Mouse (Mus musculus) C2C12 (cell line): ENCODE results near the gene Angptl1. TPM values are rescaled to one million over a fixed set of nuclear protein-coding genes. Genes with fewer than 3 reads are reported as not detected.

Source experiments
- H3K27me3 ChIP-seq: one replicate; pipeline ENCODE4 v1.6.1; 2011; ENCODE audit not compliant: control insufficient read depth, insufficient read depth, insufficient read length
- H3K36me3 ChIP-seq: one replicate; pipeline ENCODE4 v1.6.1; 2011; ENCODE audit not compliant: control insufficient read depth, insufficient read depth
- H3K4me3 ChIP-seq: one replicate; pipeline ENCODE4 v1.5.1; 2011; ENCODE audit warnings: mild to moderate bottlenecking, control low read depth; ENCODE audit not compliant: poor library complexity, insufficient read depth, severe bottlenecking
- H3K79me2 ChIP-seq: one replicate; pipeline ENCODE4 v1.6.1; 2011; ENCODE audit not compliant: control insufficient read depth, insufficient read depth
- H3K79me3 ChIP-seq: one replicate; pipeline ENCODE4 v1.6.1; 2011; ENCODE audit warnings: low read depth, control low read depth
- H3ac ChIP-seq: one replicate; pipeline ENCODE3; 2011; ENCODE audit warnings: low read depth; ENCODE audit not compliant: control insufficient read depth, insufficient read length
- CEBPB ChIP-seq: IDR thresholded peaks from one replicate; pipeline ENCODE4 v1.6.1; 2011; ENCODE audit warnings: low read depth, mild to moderate bottlenecking, control low read depth, moderate library complexity
- CTCF ChIP-seq: IDR thresholded peaks from one replicate; pipeline ENCODE4 v1.5.1; 2011; ENCODE audit not compliant: control insufficient read depth, insufficient read depth, insufficient read length
- FOSL1 ChIP-seq: IDR thresholded peaks from one replicate; pipeline ENCODE4 v1.8.0; 2011; ENCODE audit warnings: mild to moderate bottlenecking, low read length; ENCODE audit not compliant: poor library complexity, insufficient read depth, severe bottlenecking
- MAX ChIP-seq: IDR thresholded peaks from one replicate; pipeline ENCODE4 v1.6.1; 2011; ENCODE audit warnings: mild to moderate bottlenecking, control low read depth
- MYOD1 ChIP-seq: IDR thresholded peaks from one replicate; pipeline ENCODE4 v1.6.1; 2011; ENCODE audit warnings: low read depth; ENCODE audit not compliant: control insufficient read depth, insufficient read length
- MYOG ChIP-seq: IDR thresholded peaks from one replicate; pipeline ENCODE4 v1.6.1; 2011; ENCODE audit not compliant: control insufficient read depth, insufficient read length; ENCODE audit errors: extremely low read depth
- USF1 ChIP-seq: IDR thresholded peaks from one replicate; pipeline ENCODE4 v1.6.1; 2011; ENCODE audit warnings: low read depth, mild to moderate bottlenecking, control low read depth, moderate library complexity
- polyA plus RNA-seq: library from polyadenylated mRNA; unstranded; fragments of >200 nt; fragmentation: generic; extraction: Trizol; gene quantifications from one replicate; pipeline ENCODE4 v1.2.1, GENCODE M21; 2012; ENCODE audit warnings: missing spikeins

The Angptl1 gene
- polyA plus RNA-seq, 1 experiment = 0.02 TPM

DNA sequence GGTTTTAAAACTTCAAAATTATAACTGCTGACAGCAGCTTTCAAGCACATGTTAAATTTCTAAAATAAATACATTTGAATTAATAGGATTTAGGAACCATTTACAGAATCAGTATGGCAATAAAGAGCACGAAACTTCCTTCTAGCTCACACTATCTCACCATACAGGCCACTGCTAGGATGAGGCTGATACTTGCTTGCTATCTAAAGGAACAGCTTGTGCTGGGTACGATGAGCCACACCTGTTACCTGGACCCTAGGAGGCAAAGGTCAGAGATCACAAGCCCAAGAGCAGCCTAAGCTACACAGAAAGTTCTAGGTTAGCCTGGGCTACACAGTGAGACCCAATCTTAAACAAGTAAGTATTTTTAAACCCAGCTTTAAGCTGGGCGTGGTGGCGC, 70.9 kb downstream of the Angptl1 start:
- H3K36me3 ChIP-seq = no peaks in the 10 kb centered on the region
- H3ac ChIP-seq = no peak overlapping the region
- H3K27me3 ChIP-seq = no peaks in the 10 kb centered on the region
- H3K79me3 ChIP-seq = no peaks in the 10 kb centered on the region
- no peaks in the 10 kb centered on the region for H3K79me2 ChIP-seq
- no peak overlapping the region for H3K4me3 ChIP-seq
- TF ChIP-seq USF1 (no peak), MYOD1 (no peak), MYOG (no peak), FOSL1 (no peak), CEBPB (no peak), CTCF (no peak), MAX (no peak)

DNA sequence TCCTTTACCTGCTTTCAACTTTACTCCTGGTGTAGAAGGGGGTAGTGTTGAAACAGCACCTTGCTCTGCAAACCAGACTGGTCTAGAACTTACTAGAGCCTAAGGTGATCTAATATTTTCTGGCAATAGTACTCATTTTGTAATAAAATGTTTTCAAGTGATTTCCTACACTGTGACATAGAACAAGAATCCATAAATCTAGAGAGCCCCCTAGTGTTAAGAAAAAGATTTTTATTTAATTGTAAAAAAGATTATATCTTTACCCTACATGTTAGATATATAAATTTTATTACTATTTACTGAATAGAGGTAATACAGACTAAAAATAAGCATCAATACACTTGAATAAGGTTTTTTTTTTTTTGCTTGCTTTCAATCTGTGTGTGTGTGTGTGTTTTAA, 71.5 kb downstream of the Angptl1 start:
- Histone ChIP-seq H3K79me2 (no peaks in the 10 kb centered on the region), H3K79me3 (no peaks in the 10 kb centered on the region), H3K4me3 (no peak overlapping the region), H3ac (no peak overlapping the region), H3K36me3 (no peaks in the 10 kb centered on the region), H3K27me3 (no peaks in the 10 kb centered on the region)
- TF ChIP-seq CTCF (no peak), MYOG (no peak), MAX (no peak), CEBPB (no peak), USF1 (no peak), FOSL1 (no peak), MYOD1 (no peak)

Other genes with a start within 250 kb of the Angptl1 start
- 10.6 TPM for gene Tor3a, start 164.2 kb upstream of the Angptl1 start, polyA plus RNA-seq
- 19.9 TPM for gene Fam20b, start 119.5 kb upstream of the Angptl1 start, polyA plus RNA-seq
- 6.4 TPM for gene Ralgps2, start 101.1 kb downstream of the Angptl1 start, polyA plus RNA-seq